Mouse (Mus musculus) hematopoietic stem cell, adult 5-6 weeks (primary cell): ENCODE measurements at regions not wholly inside any gene's neighbourhood (a gene's known extent, or its start where the extent isn't known, plus 50 kb on each side); places are given as distances from the start of the nearest gene placed in this dataset.

ENCODE experiments used
- ATAC-seq, 2 experiments: fragments of 125-278 bp in 1 of 2; replicated peaks in 1 of 2; 2 replicates each; pipeline ENCODE4 v1.8.0; 2016 to 2017; ENCODE audit warnings: inconsistent platforms in 2 of 2, mild to moderate bottlenecking in 2 of 2, moderate number of reproducible peaks in 2 of 2, low read depth in 1 of 2, moderate TSS enrichment in 1 of 2; ENCODE audit not compliant: low FRiP score in 2 of 2, poor library complexity in 2 of 2, severe bottlenecking in 2 of 2, insufficient read depth in 1 of 2, low TSS enrichment in 1 of 2

- ATAC-seq: no peak
Observed at GRCm38 (mm10) chr13:58495390-58496073, 92.4 kb upstream of the Hnrnpk start.

- no peak for ATAC-seq
Observed at GRCm38 (mm10) chr13:58494726-58495125, 91.6 kb upstream of the Hnrnpk start.

GRCm38 (mm10) chr13:58490829-58491228, 87.7 kb upstream of the Hnrnpk start:
- no peak for ATAC-seq

- no peak for ATAC-seq
Observed at GRCm38 (mm10) chr13:58485011-58485410, 81.9 kb upstream of the Hnrnpk start.

GRCm38 (mm10) chr13:58482701-58483100, 79.6 kb upstream of the Hnrnpk start:
- ATAC-seq: no peak

GRCm38 (mm10) chr13:58480928-58481598, 77.9 kb upstream of the Hnrnpk start:
- no peak for ATAC-seq

GRCm38 (mm10) chr13:58480388-58480927, 77.3 kb upstream of the Hnrnpk start:
- no peak for ATAC-seq

GRCm38 (mm10) chr13:58478438-58478837, 75.3 kb upstream of the Hnrnpk start:
- ATAC-seq: no peak

GRCm38 (mm10) chr13:58477253-58477652, 74.1 kb upstream of the Hnrnpk start:
- ATAC-seq: no peak

- no peak for ATAC-seq
Observed at GRCm38 (mm10) chr13:58476033-58476830, 73.1 kb upstream of the Hnrnpk start.

- ATAC-seq: peak; percentile 29 to 60; a peak in 2 of 4 replicates
Observed at GRCm38 (mm10) chr13:58475495-58475894, 72.4 kb upstream of the Hnrnpk start.

GRCm38 (mm10) chr13:58472455-58472854, 69.3 kb upstream of the Hnrnpk start:
- no peak for ATAC-seq

- peak; percentile 90 to 94 for ATAC-seq
Observed at GRCm38 (mm10) chr13:58471704-58472103, 68.6 kb upstream of the Hnrnpk start.

GRCm38 (mm10) chr13:58469731-58470130, 66.6 kb upstream of the Hnrnpk start:
- ATAC-seq: no peak

GRCm38 (mm10) chr13:58467097-58467642, 64.0 kb upstream of the Hnrnpk start:
- no peak for ATAC-seq

GRCm38 (mm10) chr13:58465206-58466104, 62.3 kb upstream of the Hnrnpk start:
- no peak for ATAC-seq
